Mouse (Mus musculus) cortical plate, adult 2 months (tissue): ENCODE measurements around the gene Efcab9.

Source experiments
- CTCF ChIP-seq: fragments of 200-500 bp; IDR thresholded peaks from 2 replicates; pipeline ENCODE4 v1.5.1; 2011; ENCODE audit warnings: mild to moderate bottlenecking, control low read depth, low read length; ENCODE audit not compliant: insufficient read depth; ENCODE audit errors: extremely low read depth
- POLR2A ChIP-seq: fragments of 200-500 bp; IDR thresholded peaks from 2 replicates; pipeline ENCODE4 v1.6.1; 2011; ENCODE audit warnings: mild to moderate bottlenecking, low read length, control low read depth; ENCODE audit not compliant: insufficient read depth; ENCODE audit errors: extremely low read depth

DNA sequence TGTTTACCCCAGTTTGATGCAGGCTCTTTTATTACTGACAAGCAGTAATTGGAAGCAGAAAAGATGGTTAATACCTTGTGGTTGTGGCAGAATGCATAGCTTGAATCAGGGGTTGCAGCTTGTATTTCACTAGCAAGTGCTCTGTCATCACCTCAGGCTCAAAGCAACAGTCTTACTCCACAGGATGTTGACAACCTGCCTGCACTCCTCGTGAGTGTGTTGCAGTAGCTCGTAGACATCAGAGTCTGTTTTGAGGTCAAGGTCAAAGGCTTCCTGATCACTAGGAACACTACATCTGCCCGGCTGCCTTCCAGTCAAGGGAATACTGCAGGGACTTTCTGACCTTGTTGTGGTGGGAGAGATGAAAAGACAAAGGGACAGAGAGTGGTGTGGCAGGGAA lies 45.3 kb downstream of the Efcab9 start:
- TF ChIP-seq CTCF: no peak
- no peak for TF ChIP-seq POLR2A
